Mouse (Mus musculus): ENCODE measurements at regions not wholly inside any gene's neighbourhood (a gene's known extent, or its start where the extent isn't known, plus 50 kb on each side); places are given as distances from the start of the nearest gene placed in this dataset.

DNA sequence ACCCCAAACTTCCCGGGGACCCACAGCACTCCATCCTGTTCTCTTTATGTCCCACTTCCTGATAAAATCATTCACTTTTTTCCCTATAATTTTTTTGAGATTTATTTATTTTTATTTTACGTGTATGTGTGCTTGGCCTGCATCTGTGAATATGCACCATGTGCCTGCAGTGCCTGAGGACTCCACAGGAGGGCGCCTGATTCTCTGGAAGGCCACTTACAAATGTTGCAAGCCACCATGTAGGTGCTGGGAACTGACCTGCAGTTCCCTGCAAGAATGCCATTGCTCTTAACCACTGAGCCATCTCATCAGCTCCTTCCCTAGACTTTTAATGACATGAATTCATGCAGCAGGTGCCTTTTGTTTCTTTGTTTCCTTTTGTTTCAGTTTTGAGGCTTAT is 134.9 kb upstream of the Zfp64 start:
- TF ChIP-seq CTCF (IDR thresholded peaks at IDR 0.05; ENCODE audit: borderline replicate concordance, control insufficient read depth, extremely low read depth, insufficient read depth, low read length, poor library complexity), result peak; percentile 39; the same call in 1 of the 2 replicates
- no peak for TF ChIP-seq POLR2A (IDR thresholded peaks at IDR 0.05; ENCODE audit: control insufficient read depth, extremely low read depth, insufficient read depth, low read length, poor library complexity)

Data from thymus, adult 2 months (tissue).